Mouse (Mus musculus) ES-Bruce4 (cell line): Measurements from ENCODE around the gene Ndufb10. TPM values are rescaled to one million over a fixed set of nuclear protein-coding genes. Genes with fewer than 3 reads are reported as not detected.

Experiments used
- H3K27ac ChIP-seq: 2 replicates; pipeline ENCODE4 v1.5.1; 2012; ENCODE audit warnings: low read length, inconsistent platforms; ENCODE audit not compliant: insufficient read depth
- H3K27me3 ChIP-seq: 2 replicates; pipeline ENCODE4 v1.6.1; 2012; ENCODE audit warnings: mild to moderate bottlenecking, low read length, inconsistent platforms; ENCODE audit not compliant: control insufficient read depth, poor library complexity, insufficient read depth, severe bottlenecking
- H3K36me3 ChIP-seq: 2 replicates; pipeline ENCODE4 v1.6.1; 2012; ENCODE audit warnings: inconsistent platforms, mild to moderate bottlenecking, low read length, moderate library complexity; ENCODE audit not compliant: control insufficient read depth, poor library complexity, insufficient read depth, severe bottlenecking
- H3K4me1 ChIP-seq: one replicate; pipeline ENCODE4 v1.8.1; 2011; ENCODE audit warnings: low read length; ENCODE audit not compliant: control insufficient read depth, insufficient read depth
- H3K4me3 ChIP-seq: 2 replicates; pipeline ENCODE4 v1.5.1; 2011; ENCODE audit warnings: low read depth, mild to moderate bottlenecking, low read length
- H3K9ac ChIP-seq: 2 replicates; pipeline ENCODE4 v1.6.1; 2012; ENCODE audit warnings: low read depth, mild to moderate bottlenecking, inconsistent platforms; ENCODE audit not compliant: poor library complexity, severe bottlenecking
- H3K9me3 ChIP-seq: replicated peaks from 2 replicates; pipeline ENCODE4 v1.6.1; 2012; ENCODE audit warnings: mild to moderate bottlenecking, low read length, inconsistent platforms; ENCODE audit not compliant: control insufficient read depth, poor library complexity, insufficient read depth, severe bottlenecking
- CTCF ChIP-seq: IDR thresholded peaks from one replicate; pipeline ENCODE4 v1.8.1; 2011; ENCODE audit warnings: low read depth, low read length
- EP300 ChIP-seq: IDR thresholded peaks from 2 replicates; pipeline ENCODE4 v1.6.1; 2011; ENCODE audit warnings: low read depth, low read length; ENCODE audit not compliant: insufficient read depth
- POLR2A ChIP-seq: IDR thresholded peaks from one replicate; pipeline ENCODE4 v1.8.1; 2011; ENCODE audit warnings: low read length; ENCODE audit not compliant: insufficient read depth
- polyA plus RNA-seq: library from polyadenylated mRNA; stranded (reverse); fragments of >200 nt; gene quantifications from 2 replicates; pipeline ENCODE4 v1.2.4, GENCODE M21; 2011; ENCODE audit warnings: low read depth; ENCODE audit not compliant: missing spikeins, insufficient read depth, insufficient read length

Gene Ndufb10
- polyA plus RNA-seq, 1 experiment, result 90.9 TPM

GRCm38 (mm10) chr17:24695326-24696010 lies 28.8 kb downstream of the Ndufb10 start:
- peaks cover 8% of the 10 kb centered on the region for H3K36me3 ChIP-seq

DNA sequence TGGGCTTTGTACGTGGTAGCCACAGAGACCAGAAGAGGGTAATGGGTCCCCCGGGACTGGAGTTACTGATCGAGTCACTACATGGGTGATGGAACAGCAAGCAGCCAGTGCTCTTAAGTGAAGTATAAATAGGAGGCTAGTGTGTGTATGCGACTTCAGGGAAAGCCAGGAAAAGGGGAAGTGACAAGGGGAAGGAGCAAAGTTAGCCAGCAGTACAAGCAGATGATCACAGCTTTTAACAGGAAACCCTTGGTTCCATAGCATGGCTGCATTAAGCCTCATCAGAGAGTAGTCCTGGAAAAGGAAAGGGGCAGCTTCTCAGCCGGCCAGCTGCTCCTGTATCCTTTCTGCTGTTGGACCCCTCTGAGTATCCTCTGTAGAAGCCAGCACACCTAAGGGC lies 31.9 kb downstream of the Ndufb10 start:
- H3K27me3 ChIP-seq, result no peaks in the 10 kb centered on the region
- no peak overlapping the region for H3K4me3 ChIP-seq
- H3K27ac ChIP-seq, result no peak overlapping the region
- H3K9me3 ChIP-seq, result no peaks in the 10 kb centered on the region
- TF ChIP-seq POLR2A, result no peak
- TF ChIP-seq CTCF, result no peak
- TF ChIP-seq EP300, result no peak
- H3K9ac ChIP-seq, result no peak overlapping the region
- H3K36me3 ChIP-seq, result peaks cover 8% of the 10 kb centered on the region
- H3K4me1 ChIP-seq, result no peaks in the 10 kb centered on the region

More at GRCm38 (mm10) chr17:24695326-24696010, 28.8 kb downstream of the Ndufb10 start:
- Histone ChIP-seq H3K27ac (peak overlapping the region; percentile 86), H3K27me3 (no peaks in the 10 kb centered on the region), H3K9me3 (no peaks in the 10 kb centered on the region), H3K4me3 (peak overlapping the region; percentile 89), H3K4me1 (peaks cover 6% of the 10 kb centered on the region), H3K9ac (peak overlapping the region; percentile 95)
- TF ChIP-seq POLR2A, result no peak
- TF ChIP-seq EP300, result no peak
- no peak for TF ChIP-seq CTCF

- Histone ChIP-seq H3K27ac (no peak within 1 kb of the TSS), H3K27me3 (no peaks in the 10 kb centered on the region), H3K9me3 (no peaks in the 10 kb centered on the region), H3K4me3 (peak within 1 kb of the TSS; percentile 86), H3K36me3 (peaks cover 8% of the 10 kb centered on the region), H3K4me1 (no peaks in the 10 kb centered on the region), H3K9ac (peak within 1 kb of the TSS; percentile 83)
- TF ChIP-seq POLR2A, result no peak
- no peak for TF ChIP-seq CTCF
These were observed 34.8 kb downstream of the Ndufb10 start, which contains the start of gene Syngr3 for GRCm38 (mm10) chr17:24689251-24690081. Gene Syngr3 (minus strand): TSS chr17:24689955.

DNA sequence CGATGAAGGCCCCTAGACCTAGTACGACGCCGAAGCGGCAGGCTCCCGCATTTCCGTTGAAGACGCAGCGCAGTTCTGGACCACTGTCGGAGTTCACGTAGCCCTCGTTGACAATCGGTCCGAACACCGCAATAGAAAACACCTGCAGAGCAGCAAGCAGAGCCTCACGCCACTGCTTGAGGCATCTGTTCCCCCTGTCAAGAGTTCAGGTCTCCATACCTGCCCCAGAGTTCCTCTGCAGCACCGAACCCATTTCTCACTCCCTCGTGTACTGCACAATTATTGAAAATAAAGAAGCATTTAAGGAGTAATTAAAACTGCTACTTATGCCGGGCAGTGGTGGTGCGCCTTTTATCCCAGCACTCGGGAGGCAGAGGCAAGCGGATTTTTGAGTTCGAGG lies 36.7 kb downstream of the Ndufb10 start:
- no peak overlapping the region for H3K9ac ChIP-seq
- H3K4me3 ChIP-seq, result peak overlapping the region; percentile 40
- TF ChIP-seq EP300 (no peak), POLR2A (no peak), CTCF (no peak)
- H3K27ac ChIP-seq, result no peak overlapping the region
- no peaks in the 10 kb centered on the region for H3K9me3 ChIP-seq
- H3K27me3 ChIP-seq, result no peaks in the 10 kb centered on the region
- H3K36me3 ChIP-seq, result peaks cover under 1% of the 10 kb centered on the region
- no peaks in the 10 kb centered on the region for H3K4me1 ChIP-seq

DNA sequence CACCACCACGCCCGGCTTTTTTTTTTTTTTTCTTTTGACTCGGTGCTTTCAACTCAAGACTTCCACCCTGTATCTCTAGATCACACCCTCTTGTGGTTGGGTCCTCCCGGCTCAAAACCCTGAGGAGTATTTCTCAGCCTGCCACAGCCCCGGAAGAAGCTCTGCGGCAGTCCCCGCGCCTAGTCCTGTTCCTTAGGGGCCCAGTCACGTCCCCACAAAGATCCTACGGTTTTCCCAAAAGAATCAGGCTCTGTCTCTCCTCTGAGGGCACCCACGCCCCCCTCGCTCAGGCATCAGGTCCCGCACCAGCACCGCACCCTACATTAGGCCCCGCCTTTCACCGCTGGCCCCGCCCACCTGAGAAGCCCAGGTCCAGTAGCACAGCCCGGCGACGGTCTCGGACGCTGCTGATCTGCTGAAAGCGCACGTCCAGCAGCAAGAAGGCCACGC lies 37.1 kb downstream of the Ndufb10 start:
- no peak overlapping the region for H3K27ac ChIP-seq

GRCm38 (mm10) chr17:24686514-24686913 lies 37.8 kb downstream of the Ndufb10 start:
- Histone ChIP-seq H3K27me3 (no peaks in the 10 kb centered on the region), H3K36me3 (no peaks in the 10 kb centered on the region), H3K4me3 (peak overlapping the region; percentile 74), H3K27ac (no peak overlapping the region), H3K9ac (peak overlapping the region; percentile 22), H3K4me1 (no peaks in the 10 kb centered on the region), H3K9me3 (no peaks in the 10 kb centered on the region)
- TF ChIP-seq EP300 (no peak), POLR2A (peak; percentile 67)

More for the DNA sequence above, 37.1 kb downstream of the Ndufb10 start:
- Histone ChIP-seq H3K27me3 (no peaks in the 10 kb centered on the region), H3K36me3 (no peaks in the 10 kb centered on the region; the same call in 1 of the 2 replicates), H3K4me1 (no peaks in the 10 kb centered on the region), H3K9me3 (no peaks in the 10 kb centered on the region), H3K4me3 (peak overlapping the region; percentile 40), H3K9ac (no peak overlapping the region)
- TF ChIP-seq POLR2A (no peak), EP300 (no peak), CTCF (no peak)
